Mouse (Mus musculus) 3134 (cell line): ENCODE results near the gene Bicdl2.
A peak's percentile ranks its signal among the peaks of the same experiment; 100 is the strongest.

Source experiments
- DNase-seq: peaks from one replicate; pipeline ENCODE4 v3.0.0-alpha.2; 2011; ENCODE audit warnings: low spot score; ENCODE audit not compliant: insufficient read length; ENCODE audit errors: extremely low read depth

The Bicdl2 gene

DNA sequence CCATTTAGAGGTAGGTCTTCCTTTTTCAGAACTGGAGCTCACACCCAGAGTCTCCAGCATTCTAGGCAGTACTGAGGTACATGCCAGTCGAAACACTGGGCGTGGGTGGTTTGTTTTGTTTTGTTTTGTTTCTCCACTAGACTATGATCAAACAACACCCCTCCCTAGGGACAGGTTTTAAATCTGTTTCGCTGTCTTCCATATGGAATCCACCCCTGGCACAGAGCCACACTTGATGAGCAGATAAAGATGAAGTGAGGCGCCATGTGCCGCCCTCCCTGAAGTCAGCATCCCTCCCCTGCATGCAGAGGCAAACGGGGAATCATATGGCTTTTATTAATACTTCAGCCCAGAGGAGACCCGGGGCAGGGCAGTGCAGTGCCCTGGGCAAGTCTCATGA is 44.4 kb downstream of the Bicdl2 start:
- DNase-seq, result no peak

DNA sequence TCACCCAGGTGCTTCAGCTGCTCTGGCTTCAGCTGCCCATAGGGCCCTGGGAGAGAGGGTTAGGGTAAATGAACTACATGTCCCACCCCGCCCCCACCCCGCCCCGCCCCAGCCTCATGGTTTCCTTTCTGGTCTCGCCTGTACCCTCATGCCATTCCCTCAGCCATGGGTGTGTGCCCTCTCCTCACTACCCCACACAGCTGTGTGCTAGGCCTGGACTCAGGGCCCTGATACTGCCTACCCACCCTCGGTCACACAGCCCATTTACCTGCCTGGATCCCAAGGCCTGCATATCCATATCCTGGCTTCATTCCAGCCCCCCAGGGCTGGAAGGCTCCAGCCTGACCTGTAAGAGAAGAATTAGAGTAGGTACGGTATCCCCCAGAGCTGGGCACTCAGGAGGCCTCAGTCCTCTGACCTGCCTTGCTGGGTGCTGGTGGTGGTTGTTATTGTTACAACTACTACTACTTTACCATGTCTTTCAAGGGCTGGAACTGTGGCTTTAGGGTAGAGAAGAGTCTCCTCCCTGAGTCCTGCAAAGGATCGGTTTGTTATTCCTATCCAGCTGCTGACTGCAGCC is 45.3 kb downstream of the Bicdl2 start:
- DNase-seq, result no peak

DNA sequence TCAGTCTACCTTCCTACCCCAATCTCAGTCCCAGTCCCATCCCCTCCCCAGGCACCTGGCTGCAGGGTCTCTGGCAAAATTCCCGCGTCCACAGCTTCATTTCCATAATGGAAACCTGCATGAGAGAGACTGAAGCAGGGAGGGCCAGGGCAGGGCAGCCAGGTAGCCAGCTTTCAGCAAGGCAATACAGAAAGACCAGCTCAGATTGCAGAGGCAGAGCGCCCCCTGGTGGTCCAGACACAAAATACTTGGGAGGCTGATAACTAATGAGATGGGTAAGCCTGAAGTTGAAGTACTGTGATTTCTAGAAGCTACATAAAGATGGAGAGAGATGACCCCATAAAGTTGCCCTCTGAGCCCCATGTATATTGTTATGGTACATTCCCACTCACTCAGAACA is 45.9 kb downstream of the Bicdl2 start:
- DNase-seq, result peak; percentile 42

DNA sequence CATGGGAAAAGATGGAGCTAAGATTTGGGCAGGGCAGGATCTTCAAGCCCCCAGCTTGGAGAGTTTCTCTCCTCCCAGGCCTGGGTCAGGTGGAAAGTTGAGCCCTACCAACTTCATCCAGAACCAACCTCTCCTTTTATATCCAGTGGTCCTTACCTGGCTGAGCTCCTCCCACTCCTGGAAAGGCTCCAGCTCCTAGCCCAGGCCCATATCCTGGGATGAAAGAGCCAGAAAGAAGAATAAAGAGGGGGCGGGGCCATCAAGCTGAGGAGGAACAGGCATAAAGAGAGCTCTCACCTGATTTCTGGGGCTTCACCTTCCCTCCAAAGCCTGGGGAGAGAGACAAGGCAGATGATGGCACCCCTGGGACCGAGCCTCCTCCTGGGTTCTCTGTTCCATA is 56.7 kb downstream of the Bicdl2 start:
- no peak for DNase-seq
